Mouse (Mus musculus): Measurements from ENCODE around the gene Shoc2.
"Not testable (repeated sequence)": the region's sequence is repeated elsewhere in the genome, so short reads cannot be mapped to it uniquely, and the experiment has no call there.

Shoc2 gene

DNA sequence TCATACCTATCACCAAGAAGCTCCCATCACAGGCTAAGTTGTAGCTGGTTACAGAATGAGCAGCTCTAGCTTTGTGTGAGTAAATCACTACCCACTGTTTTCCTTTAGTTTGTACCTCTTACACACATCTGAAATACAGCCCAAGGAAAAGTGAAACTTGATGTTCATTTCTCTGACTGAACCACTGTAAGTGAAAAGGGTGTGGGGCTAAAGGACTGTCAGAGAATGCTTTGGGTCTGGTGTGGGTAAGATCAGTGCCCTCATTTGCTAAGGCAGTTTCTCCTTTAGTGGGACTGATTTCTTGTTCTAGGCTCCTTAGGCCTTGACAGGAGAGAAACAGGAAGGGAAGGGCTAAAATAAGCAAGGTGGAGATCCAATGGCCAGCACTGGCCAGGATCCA, 10.1 kb upstream of the Shoc2 start:
- no peak for DNase-seq

DNA sequence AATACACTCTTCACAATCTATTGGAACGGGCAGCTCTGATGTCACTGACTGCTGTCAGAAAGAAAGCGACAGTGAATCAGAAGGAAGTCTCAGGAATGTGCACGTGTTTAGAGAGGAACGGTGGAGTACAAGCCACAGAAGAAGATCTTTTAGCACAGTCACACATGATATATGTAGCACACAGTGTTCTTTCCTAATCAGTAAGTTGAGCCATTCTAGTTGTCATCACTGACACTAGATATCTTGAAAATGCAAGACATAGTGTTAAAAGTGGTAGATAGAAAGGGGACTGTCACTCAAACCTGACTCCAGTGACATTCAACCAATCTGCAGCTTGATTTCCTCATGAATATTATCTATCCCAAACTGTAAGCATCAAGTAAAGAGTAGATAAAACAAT, 4.6 kb upstream of the Shoc2 start:
- DNase-seq: no peak

DNA sequence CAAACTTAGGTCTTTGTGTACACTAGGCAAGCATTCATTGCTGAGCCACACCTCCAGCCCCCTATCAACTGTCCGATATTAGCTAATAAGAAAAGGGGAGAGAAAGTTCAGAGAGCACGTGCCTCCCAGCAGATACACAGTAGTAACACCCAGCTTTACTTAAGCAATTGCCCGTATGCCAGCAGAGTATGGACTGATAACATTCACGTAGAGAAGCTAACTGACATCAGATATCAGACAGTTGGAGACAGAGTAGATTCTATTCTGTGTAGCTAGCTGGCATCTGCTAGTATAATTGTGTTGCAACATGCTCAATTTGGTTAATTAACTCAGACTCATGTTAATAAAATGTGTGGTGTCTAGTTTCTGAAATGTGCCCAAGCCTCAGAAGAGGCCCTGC, 3.0 kb upstream of the Shoc2 start:
- DNase-seq: no peak

DNA sequence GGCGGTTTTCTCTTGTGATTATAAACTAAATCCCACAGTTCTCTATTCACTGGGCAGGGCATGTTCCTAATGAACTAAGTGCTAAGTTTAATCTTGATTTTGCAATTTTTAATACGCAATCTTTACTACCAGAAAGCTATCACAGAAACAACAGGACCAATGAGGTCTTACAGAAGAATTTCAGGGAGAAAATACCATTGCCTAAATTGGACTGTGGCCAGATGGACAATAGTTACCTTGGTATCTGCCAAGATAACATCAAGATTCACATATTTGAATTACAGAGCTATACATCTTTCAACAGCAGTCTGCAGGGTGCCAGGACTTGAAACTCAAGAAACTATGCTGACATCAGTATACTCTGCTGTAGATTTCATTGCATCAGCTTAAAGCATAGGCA, 1.8 kb upstream of the Shoc2 start:
- no peak for DNase-seq

DNA sequence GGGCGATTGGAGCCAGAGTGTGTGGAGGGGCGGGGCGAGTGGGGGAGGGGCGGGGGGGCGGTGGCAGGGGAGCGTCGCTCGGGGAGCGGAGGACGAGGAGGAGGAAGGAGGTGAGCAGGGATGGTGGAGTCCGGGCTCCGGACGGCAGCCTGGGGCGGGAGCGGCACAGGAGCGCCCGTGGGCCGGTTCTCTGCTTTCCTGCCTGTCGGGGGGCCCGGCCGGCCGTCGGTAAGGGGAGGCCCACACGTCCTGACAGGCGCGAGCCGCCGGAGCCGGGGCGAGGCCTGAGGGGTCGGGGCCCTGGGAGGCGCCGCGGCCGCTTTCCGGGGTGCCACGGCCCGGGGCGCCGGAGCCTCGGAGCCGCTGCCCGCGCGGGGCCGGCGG, 672 bp downstream of the Shoc2 start:
- no peak for DNase-seq

DNA sequence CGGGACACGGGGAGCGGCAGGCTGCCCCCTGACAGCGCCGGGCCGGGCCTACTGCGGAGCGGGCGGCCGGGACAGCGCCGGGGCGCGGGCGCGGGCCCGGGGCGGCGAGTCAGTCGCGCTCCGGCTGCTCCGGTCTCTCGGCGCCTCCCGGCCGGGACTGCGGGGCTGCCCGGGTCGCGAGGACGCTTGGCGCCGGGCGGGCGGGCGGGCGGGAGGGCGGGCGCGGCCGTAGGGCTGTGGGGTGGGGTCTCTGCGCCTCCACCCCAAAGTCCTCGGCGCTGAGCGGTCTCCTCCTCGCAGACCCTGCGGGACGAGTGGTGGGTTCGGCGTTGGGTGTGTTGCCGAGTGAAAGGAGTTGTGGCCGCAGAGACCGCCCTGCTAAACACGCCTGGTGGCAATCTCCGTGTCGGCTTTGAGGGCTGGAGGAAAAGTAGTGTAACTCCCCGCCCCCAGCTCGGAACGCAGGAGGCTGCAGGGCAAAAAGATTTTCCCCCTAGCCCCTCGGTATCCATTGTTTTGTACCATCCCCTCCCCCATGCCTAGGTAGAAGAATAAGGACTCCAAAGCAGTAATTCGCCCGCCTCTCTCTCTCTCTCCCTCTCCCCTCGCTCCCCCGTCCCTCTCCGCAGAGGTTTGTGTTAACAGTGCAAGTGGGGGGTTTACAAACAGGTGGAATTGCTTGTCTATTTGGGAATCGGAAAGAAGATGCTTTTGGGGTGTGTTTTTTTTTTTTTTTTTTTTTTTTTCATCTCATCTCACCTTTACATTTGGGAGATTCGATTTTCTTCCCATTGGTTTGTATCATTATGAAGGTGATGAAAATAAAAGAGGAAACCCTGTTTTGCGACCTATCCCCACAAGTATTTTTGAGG, 1.3 kb downstream of the Shoc2 start:
- DNase-seq: peak; percentile 58

DNA sequence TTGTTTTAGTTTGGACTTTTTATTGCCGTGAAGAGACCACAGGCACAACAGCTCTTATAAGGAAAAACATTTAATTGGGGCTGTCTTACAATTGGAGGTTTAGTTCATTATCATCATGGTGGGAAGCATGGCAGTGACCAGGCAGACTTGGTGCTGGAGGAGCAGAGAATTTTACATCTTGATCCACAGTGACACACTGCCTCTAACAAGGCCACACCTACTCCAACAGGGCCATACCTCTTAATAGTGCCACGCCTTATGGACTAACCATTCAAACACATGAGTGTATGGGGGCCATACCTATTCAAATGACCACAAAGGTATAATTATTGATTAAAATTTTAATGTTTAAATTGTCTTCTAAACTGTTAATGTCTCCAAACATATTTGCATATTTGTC, 13.4 kb downstream of the Shoc2 start:
- no peak for DNase-seq

DNA sequence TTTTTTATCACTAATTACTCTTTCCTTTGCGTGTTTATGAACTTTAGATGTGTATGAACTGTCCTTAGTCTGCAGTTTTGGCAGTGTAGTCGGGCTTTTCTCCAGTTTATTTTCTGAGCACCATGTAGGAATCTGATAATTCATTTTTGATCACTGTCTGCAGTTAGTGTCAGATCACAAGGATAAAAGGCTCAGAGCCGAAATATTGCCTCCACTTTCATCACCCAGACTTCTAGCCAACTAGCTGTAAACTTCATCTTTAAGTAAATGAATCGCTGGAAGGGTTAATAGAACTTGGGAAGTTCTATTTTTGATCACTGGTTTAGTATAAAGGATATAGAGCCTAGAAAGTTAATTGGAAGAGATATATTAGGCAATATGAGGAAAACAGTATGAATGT, 18.4 kb downstream of the Shoc2 start:
- no peak for DNase-seq

DNA sequence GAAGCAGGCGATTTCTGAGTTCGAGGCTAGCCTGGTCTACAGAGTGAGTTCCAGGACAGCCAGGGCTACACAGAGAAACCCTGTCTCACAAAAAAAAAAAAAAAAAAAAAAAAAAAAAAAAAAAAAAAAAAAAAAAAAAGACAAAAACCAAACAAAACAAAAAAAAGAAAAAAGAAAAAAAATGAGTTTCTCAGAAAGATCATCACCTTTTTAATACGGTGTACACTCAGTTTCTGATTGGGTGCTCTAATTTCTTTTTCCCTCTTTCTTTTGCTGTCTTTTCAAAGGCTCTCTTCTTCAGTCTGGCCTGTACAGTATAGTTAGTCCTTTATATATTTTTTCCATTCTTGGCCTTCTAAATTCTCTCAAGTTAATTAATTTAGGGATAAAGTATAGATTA, 20.2 kb downstream of the Shoc2 start:
- DNase-seq: not testable (repeated sequence)

DNA sequence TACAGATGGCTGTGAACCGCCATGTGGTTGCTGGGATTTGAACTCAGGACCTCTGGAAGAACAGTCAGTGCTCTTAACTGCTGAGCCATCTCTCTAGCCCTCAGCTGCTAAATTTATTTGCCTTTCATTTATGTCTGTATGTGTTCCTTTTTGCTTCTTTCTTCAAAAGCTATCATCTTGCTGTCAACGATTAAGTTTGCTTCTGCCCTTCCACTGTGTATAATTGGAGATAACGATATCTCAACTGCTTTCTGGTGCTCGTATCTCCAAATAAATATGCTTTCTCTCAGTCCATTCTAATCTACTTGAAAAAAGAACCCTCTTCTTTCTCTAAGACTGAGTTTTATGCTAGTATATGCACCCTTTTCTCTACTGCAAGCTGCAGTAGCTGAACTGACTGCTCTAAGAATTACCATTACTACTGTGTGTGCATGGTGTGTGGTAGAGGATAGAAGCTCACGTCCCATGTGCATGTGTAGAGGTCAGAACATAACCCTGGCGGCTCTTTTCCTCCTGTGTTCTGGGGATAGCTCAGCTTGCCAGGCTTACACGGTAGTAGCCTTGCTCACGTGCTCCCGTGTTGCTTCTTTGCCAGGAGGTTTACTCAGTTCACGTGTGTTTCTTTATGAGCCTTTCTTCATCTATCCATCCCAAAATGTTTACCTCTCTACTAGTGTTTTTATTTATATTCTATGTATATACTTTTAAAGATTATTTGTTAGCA, 21.0 kb downstream of the Shoc2 start:
- DNase-seq: no peak

DNA sequence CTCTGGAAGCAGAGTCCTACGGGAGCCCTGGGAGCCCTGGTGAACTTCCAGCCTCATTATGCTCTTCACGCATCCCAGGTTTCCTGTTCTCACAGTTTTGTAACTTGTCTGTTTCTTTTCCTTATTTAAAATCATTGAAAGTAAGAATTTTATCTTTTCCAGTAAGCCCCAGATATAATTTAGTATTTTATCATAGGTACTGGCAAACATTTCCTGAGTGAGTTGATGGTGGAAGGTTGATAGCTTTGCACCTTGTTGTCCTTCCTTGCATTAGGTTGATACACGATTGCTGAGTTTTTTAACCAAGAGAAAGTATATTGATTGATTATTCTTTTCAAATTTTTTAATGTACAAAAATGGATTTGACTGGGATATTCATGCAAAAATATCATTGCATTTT, 25.1 kb downstream of the Shoc2 start:
- no peak for DNase-seq

DNA sequence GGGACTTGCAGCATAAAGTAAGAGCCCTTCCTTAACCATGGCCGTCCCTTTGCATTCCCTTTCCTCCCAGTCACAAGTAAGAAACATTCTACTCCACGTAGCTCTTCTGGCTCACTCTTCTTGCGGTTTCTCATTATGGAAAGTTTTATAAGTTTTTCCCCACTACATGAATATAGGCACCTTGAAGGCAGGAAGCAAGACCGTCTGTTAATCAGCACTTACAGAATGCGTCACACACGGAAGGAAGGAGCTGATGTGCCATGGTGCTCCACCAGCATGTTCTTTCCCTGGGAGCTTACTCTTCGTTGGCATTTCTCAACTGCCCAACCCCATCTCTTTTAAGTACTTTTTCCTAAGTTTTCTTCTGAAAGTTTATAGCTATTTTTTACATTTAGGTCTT, 27.8 kb downstream of the Shoc2 start:
- DNase-seq: no peak

DNA sequence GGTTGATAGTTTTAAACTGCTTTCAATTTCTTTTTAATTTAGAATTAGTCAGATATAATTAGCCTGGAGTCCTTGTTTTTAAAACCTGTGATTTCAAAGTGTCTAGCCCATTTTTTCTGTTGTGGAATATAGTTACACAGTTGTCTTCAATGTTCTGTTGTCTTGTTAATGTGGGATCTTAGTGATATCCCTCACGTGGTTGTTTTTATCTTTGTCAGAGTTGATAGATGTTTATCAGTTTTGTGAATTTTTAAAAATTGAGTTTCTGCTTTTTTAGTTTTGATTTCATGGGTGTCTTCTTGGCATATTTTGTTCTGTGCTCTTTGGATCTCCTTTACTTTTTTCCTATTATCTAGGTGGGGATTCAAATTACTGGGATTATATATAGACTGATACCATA, 29.6 kb downstream of the Shoc2 start:
- no peak for DNase-seq

DNA sequence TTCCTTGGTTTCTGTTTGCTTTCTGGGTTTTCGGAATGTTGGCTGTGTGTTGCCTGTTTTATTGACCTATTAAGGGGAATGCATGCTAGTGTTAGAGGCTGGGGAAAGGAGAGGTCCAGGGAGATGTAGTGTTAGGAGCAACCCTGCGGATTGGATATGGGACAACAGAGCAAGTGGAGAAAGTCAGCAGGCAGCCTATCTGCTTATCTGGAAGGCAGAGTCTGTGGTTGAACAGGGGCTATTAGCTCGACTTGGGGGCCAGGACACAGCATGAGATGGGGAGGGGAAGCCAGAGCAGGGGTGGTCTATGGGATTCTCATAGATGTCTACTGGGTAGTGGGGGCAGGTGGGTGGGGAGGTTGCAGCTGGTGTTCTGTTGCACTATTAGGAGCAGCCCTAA, 37.9 kb downstream of the Shoc2 start:
- no peak for DNase-seq

DNA sequence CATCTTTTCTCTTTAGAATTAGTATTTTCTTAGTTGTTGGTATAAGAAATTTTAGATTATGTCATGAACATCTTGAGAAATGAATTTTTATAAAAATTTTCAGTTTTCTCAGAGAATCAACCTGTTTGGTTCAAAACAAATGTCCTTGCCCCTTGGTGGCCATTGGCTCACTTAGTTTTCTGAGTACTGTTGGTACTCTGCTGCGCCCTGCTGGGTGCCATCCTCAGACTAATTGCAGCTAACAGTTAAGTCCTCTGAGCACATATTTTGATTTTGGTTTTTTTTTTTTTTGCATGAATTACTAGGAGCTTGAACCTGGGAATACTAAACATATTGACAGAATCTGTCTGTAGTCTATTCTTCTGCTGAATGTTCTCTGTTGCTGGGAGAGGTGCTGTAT, 39.2 kb downstream of the Shoc2 start:
- DNase-seq: peak; percentile 39

DNA sequence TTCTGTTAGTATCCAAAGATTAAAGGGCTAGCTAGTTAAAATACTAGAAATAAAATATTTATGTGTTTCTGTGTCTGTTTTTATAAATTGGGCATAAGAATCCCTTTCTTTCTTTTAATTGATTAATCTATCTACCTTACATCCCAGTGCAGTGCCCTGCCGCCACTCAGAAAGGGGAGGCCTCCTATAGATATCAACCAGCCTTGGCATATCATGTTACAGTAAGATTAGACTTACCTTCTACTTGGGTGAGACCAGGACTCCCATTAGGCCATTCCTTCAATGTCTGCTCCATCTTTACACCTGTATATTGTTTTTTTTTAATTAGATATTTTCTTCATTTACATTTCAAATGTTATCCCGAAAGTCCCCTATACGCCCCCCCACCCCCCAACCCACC, 40.5 kb downstream of the Shoc2 start:
- DNase-seq: no peak

DNA sequence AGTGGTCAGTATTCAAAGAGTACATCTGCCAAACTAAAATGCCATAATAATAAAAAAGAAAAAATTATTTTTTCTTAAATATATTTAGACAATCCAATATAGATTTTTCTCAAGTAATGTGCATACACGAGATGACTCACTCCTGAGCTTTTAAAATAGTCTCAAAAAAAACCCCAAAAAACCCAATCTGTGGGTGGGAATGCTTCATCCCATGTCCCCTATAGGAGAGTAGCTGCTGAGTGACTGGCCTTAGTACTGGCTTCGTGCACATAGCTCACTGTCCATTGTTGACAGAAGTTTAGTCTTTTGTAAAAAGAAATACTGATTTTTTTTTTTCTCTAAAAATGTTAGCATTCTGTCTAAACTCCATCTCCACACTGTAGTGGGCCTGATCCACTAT, 46.4 kb downstream of the Shoc2 start:
- no peak for DNase-seq

DNA sequence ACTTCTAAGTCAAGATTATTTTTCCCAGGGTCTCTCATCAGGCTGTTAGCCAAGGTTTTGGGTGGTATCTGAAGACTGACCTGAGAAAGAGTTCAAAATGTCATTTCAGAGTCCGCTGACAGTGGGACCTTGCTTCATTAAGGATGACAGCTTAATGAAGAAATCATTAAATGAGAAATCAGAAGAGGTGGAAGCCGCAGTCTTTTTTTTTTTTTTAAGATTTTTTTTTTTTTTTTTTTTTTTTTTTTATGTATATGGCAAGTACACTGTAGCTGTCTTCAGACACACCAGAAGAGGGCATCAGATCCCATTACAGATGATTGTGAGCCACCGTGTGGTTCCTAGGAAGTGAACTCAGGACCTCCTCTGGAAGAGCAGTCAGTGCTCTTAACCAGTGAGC, 49.8 kb downstream of the Shoc2 start:
- no peak for DNase-seq

DNA sequence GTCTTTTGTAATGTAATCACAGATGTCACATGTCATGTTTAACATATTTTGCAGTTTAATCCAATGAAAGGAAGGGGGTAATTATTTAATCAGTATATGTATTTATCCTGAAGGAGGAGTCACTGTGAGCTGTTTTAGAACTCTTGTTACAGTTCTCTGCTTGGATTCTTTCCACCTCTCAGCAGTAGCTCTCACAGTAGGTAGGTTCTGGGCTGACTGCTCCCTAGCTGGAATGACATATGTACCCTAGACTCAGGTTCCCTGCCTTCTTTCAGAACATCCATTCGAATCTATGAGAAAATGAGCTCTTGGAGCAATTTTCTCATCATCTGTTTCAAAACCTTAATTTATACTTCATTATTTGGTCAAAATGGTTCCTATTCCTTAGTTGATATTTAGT, 50.2 kb downstream of the Shoc2 start:
- no peak for DNase-seq

DNA sequence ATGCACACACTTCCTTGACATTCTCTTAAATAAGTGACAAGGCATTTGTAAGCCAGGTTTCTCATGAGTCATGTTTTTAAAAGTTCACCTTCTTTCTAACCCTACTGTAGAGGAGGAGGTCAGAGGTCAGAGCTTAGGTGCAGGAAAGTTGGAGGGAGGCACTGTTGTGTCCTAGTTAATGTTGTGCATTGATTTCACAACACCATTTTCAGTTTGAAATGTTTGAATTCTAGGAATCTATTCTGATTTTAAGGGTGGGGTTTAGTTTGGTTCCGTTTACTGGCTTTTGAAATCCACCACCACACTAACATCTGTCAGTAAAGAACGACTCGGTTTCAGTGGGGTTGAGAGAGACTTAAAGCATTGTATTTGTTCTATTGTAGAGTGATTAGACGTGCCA, 66.9 kb downstream of the Shoc2 start:
- peak; percentile 8 for DNase-seq

DNA sequence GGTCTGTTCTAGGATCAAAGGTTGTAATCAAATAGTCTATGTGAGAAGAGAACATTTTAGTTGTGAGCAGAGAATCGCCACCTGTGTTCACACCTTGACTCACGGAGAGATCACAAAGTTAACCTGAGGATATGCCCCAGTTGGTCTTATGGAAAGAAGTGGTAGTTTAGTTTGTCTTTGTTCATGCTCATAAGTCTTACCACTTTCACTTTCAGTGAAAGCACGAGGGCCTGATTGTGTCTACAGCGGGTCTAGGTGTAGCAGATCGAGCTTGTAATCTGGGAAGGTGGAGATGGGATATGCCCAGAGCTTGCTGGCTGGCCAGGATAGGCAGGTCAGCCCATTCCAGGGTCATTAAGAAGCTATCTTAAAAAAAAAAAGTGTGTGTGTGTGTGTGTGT, 70.9 kb downstream of the Shoc2 start:
- DNase-seq: no peak

DNA sequence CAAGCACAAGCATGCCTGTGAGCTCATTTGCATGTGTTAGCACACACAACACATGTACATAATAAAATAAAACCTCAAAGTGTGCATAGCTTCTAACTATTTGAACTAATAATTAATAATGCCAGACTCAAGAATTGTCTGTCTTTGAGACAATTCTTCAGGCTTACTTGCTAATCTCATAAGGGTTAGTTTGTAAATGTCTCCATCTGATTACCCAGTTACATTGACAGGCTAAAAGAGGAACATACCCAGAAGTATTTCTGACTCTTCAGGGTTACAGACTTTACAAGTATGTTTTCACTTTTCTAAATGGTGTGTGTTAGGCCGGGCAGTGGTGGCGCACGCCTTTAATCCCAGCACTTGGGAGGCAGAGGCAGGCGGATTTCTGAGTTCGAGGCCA, 71.4 kb downstream of the Shoc2 start:
- DNase-seq: no peak

DNA sequence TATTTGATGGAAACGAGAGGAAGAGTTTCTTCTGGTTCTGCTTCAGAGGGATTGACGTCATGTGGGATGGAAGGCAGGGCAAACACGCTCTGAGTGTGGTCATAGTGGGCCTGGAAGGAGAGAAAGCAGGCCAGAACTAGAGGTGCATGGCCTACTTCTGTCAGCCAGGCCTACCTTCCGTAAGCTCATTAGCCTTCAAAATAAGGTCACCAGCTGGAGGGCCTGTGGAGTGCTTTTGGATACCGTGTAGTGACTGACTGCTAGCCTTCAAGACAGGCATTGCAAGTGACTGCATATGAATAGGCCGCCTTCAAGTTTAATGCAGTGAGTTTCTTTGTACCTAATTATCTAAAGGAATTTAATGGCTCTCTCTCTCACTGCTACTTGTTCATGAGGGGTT, 91.0 kb downstream of the Shoc2 start:
- no peak for DNase-seq

DNA sequence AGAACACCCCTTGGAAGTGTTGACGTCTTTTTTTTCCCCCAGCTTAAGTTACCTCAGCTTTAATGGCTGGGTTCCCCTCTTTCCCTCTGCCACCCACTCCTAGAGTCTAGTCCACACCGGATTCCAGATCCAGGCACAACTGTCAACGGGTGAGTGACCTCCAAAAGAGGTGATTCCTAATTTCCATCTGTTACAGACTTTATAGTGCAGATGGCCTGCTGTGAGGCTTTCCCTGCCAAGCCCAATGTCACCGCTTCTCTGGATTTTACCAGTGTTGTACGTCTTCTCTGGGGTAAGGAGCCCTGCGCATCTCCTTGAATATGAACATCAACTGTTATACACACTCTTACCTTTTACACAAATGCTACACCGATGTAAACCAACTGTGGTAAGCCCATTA, 95.3 kb downstream of the Shoc2 start:
- DNase-seq: no peak
